Mouse (Mus musculus): ENCODE measurements around the gene Slc25a13.

Slc25a13 gene

GRCm38 (mm10) chr6:6112767-6113528 lies 104.0 kb downstream of the Slc25a13 start:
- DNase-seq (ENCODE audit: low spot score), result no peak

DNA sequence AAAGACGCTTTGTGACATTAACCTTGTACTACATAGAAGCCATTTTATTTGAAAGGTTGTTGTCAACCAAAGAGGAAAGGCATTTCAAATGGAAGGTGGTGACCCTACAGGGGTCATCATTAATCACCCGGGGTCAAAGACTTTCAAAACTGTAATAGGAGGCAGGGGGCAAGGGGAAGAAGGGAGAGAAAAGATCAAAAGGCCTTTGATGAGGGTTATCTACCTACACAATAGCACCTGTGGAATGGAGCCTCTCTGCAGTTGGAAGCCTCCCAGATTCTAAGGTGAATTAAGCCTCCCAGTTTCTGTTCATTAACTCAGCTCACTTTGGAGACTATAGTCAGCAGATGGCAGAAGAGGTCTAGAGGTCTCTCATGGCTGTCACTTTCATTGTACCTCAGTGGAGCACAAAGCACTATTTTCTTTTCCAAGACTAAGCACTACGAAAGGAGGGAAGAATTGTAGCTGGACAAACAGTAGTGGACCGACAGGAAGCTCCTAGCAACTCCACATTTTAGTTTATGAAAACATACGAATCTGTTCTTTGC lies 109.5 kb downstream of the Slc25a13 start:
- DNase-seq (ENCODE audit: low spot score), result peak; percentile 37

DNA sequence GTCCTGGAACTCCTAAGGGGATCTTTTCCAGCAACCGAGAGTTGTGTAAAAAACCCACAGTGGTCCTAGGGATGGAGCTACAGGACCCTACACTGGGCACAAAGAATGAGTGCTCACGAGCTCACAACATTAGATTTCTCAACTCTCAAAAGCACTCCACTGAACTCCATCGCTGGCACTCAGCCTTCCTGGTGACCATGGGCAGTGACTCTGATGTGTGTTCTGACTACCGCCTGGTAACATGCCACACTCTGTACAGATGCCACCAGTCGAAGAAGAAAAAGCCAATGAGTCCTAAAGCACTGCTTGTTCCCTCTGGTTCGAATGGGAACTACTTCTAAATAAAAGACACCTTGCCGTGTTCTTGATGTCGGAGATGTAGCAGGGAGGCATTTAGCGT lies 111.4 kb downstream of the Slc25a13 start:
- no peak for DNase-seq (ENCODE audit: low spot score)

GRCm38 (mm10) chr6:6103469-6103868 lies 113.5 kb downstream of the Slc25a13 start:
- DNase-seq (ENCODE audit: low spot score), result no peak

DNA sequence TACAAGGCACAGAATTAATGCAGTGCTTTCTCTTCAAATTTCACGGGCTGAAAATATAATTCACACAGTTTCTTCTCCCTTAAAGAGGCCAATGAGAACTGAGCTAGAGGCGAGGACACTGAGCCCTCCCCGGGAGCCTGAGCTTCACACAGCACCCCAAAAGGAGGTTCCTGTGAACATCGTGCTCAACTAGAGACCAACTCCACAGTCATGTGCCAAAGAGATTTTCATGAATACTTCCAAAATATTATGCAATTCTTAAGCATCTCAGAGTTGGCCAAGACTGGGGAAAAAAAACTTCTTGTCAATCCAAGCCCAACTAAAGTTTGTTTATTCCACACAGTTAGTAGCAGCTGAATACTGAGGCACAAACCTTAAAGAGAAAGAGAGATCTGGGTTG lies 115.4 kb downstream of the Slc25a13 start:
- DNase-seq (ENCODE audit: low spot score), result no peak

GRCm38 (mm10) chr6:6100892-6101480 lies 116.0 kb downstream of the Slc25a13 start:
- DNase-seq (ENCODE audit: low spot score), result no peak

DNA sequence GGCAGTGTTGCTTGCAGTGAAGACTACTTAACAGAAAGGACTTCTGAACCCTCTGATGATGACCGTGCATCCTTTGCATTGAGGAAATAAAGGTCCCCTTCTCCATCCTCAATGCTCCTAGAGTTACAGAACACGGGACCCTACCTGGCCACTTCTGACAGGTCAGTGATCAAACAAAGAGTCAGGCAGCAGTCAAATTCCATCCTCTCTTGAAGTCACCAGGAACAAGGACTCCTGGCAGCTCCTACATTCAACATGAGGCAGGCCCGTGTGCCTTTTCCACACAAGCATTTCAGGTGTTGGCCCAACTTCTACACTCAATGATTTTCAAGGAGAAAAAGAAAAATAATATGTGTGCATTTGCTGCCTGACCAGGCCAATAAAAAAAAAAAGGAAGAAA lies 123.0 kb downstream of the Slc25a13 start:
- no peak for DNase-seq (ENCODE audit: low spot score)

- DNase-seq (ENCODE audit: low spot score), result no peak
Measured at GRCm38 (mm10) chr6:6093522-6093921, 123.5 kb downstream of the Slc25a13 start.

- peak; percentile 61 for DNase-seq (ENCODE audit: low spot score)
Measured at GRCm38 (mm10) chr6:6092497-6092896, 124.5 kb downstream of the Slc25a13 start.

- no peak for DNase-seq (ENCODE audit: low spot score)
Measured at GRCm38 (mm10) chr6:6091016-6091415, 126.0 kb downstream of the Slc25a13 start.

DNA sequence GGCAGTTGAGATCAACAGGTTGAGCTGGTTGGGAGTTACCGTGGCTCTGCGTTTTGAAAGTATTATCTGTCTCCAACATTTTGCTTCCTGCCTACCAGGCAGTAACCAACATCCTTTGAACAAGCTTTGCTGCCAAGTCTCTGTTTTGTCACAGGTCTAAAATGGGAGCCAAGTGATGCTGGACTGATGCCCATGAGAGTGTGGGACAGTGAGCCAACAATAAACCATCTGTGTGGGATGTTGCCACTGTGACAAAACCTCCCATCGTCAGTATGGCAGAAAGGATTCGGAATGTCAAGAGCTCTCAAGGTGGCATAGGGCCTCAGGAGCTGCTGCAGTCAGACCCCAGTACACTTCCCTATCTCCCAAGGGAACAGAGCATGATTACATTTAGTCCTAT lies 128.8 kb downstream of the Slc25a13 start:
- no peak for DNase-seq (ENCODE audit: low spot score)

GRCm38 (mm10) chr6:6080484-6080883 lies 136.5 kb downstream of the Slc25a13 start:
- DNase-seq (ENCODE audit: low spot score), result no peak

DNA sequence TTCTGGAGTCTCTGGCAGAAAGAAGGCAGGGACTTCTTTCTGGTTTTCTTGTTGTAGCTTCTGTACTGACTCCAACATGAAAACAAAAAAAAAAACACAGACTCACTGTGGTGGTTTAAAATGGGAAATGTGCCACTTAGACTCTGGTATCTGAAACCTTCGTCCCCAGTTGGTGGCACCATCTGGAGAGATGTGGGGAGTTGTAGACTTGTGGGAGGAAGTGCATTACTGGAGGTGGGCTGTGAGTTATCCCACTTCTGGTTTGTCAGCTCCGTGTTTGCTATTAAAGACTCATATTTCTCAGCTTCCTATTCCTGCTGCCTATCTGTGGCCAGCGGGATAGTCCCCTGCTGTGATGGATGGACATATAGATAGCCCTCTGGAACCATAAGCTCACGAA lies 139.7 kb downstream of the Slc25a13 start:
- no peak for DNase-seq (ENCODE audit: low spot score)

DNA sequence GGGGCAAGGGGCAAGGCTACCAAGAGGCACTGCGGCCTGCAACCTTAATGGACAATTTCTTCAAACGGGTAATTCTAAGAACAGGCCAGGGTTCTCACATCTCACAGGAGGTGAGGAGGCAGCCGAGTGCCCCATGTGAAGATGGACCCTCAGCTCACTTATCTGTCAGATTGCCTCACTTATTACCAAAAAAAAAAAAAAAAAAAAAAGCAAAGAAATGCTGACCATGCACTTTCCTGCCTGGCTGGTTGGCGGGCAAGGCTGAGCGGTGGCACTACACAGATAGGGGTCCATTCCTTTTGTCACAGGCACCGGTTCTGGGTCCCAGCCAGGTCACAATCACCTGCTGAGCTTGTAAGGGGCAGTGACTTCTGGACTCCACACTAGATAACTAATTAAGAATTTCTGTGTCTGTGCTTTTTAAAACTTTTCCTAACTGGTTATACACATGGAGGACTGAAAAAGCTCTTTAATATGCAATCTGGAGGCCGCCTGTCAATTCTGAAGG lies 141.0 kb downstream of the Slc25a13 start:
- DNase-seq (ENCODE audit: low spot score), result no peak

GRCm38 (mm10) chr6:6071038-6071437 lies 145.9 kb downstream of the Slc25a13 start:
- DNase-seq (ENCODE audit: low spot score), result no peak

DNA sequence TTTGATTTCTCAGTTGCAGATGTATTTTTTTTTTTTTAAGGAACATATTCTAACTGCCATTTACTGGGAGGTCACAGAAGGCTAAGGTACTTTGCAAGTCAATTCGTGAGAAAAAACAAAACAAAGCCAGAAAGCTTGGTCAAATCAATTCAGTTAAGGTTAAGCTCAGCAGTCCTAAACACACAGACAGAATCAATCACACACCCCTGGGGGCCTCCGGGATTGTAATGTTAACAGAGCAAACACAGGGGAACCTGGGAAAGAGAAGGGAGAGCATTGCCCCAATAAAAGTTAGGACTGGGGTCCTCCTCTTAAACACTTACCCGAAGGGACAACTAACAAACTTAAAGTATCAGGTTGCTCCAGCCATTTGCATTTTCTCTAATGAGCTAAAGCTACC lies 147.0 kb downstream of the Slc25a13 start:
- no peak for DNase-seq (ENCODE audit: low spot score)

- DNase-seq (ENCODE audit: low spot score), result no peak
Measured at GRCm38 (mm10) chr6:6067201-6067600, 149.8 kb downstream of the Slc25a13 start.

DNA sequence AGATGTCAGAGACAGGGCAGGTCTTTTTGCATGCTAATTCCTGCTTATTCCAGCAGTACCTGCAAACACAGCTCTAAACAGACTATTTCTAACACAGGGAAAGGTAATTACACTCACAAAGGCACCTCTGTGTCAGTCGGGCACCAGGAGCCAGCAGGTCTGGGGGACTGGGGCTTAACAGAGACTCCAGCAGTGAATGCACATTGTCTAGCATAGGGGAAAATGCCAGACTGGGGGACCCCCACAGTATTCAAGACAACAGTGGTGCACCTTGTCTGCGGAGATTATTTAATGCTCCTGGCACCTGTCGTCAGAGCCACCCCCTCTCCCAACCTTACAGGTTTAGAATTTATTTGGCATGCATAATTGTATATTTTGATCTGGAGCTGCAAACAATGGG lies 158.4 kb downstream of the Slc25a13 start:
- DNase-seq (ENCODE audit: low spot score), result no peak

GRCm38 (mm10) chr6:6053946-6054345 lies 163.0 kb downstream of the Slc25a13 start:
- no peak for DNase-seq (ENCODE audit: low spot score)

DNA sequence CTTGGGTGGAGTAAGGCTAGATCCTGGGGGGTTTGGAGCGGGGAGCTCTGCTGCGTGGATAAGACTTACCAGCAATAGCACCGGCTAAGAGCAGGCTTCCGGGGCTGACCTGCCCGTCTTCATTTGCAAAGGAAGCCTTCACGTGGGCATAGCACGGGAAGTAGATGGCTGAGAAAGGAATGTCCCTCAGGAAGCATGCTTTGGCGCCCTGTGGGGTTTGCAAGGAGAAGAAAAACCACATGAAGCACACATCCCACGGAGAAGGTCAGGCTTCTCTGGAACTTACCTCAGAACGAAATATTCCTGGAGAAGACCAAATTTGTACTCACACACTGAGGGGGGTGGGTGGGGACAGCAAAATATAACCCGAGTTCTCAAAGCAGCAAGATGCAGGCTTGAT lies 164.3 kb downstream of the Slc25a13 start:
- DNase-seq (ENCODE audit: low spot score), result no peak

DNA sequence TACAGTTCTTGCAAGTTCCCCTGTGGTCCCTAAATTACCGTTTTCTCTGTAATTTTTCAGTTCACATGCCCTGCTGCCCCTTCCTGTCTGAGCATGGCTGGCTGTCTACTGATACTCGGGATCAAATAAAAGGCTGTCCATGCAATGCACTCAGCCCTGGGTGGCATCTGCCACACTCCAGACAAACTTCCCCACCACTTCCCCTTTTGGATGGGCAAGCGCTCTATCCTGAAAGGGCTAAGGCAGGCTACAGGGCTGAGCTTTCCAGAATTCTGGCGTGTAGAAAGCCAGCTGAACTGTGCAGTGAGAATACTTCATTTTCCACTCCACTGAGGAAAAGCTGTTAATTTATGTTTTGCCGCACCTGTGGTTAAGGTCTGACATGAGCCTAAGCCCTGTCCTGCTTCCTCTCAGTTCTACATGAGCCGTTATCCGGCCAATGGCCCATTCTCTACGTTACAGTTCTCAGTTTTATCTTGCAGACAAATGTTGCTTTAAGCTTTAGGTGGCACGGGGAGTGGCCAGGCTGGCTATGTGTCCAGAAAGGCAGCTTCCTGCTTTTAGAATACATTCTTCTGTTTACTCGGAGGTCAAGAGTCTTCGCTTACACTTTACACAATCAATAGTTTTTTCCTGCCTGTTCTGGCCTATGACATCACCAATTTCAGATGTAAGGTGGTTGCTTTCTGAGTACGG lies 170.1 kb downstream of the Slc25a13 start:
- DNase-seq (ENCODE audit: low spot score), result no peak

- DNase-seq (ENCODE audit: low spot score), result peak; percentile 19
Measured at GRCm38 (mm10) chr6:6038773-6039550, 178.0 kb downstream of the Slc25a13 start.
